ENCODE assay signal across 8 mouse cellular contexts in the genomic region with DNA sequence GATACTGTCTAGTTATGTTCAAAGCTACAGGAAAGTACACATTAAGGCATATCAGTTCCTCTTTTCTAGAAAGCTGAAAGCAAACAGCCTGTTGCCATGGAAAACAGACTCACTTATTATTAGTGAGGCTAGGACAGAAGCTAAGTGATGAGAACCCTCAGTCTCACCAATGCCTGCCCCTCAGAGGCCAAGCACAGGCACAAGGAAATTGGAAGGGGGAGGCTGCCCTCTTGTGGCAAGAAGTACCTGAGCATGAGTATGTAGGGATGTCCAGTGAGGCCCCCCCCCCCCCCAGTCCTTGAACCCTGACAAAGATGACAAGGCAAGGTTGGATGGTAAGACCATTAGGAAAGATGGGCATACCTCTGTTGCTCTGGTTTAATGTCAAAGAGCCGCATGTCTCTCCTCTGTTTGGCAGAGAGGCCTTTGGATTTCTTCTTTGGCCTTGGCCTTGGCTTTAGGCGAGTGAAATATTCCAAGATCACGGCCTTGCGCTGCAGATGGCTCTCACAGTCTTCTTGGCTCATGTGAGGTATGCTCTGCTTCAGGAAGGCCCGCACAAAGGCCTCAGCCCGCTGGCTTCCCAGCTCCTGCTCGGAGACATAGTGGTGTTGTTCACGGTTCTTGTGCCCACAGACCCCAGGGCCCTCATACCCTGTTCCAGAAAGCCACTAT. TPM values are rescaled to one million over a fixed set of nuclear protein-coding genes. Genes with fewer than 3 reads are reported as not detected.
A peak's percentile ranks its signal among the peaks of the same experiment; 100 is the strongest.
DNase-seq lines count a peak whose midpoint lies in the region; ATAC-seq and TF ChIP-seq lines count a peak whose summit lies in the region.

No protein-coding gene starts in this region.

- H3K27me3 ChIP-seq in hindbrain, embryonic 11.5 days (ENCODE audit: control insufficient read depth, insufficient read depth, low read length): no peaks in the 10 kb centered on the region
- no peaks in the 10 kb centered on the region for H3K27me3 ChIP-seq in hindbrain, embryonic 13.5 days

- no peak overlapping the region for H3K27ac ChIP-seq in hindbrain, embryonic 11.5 days (ENCODE audit: low read depth, low read length)
- no peak overlapping the region for H3K27ac ChIP-seq in hindbrain, embryonic 13.5 days
- H3K27ac ChIP-seq in cortical plate, adult 2 months (ENCODE audit: insufficient read depth, low read length): no peak overlapping the region

- H3K4me2 ChIP-seq in hindbrain, embryonic 11.5 days (replicated peaks; ENCODE audit: low read depth, low read length): no peak overlapping the region
- H3K4me2 ChIP-seq in hindbrain, embryonic 13.5 days: no peak overlapping the region

- WGBS in hindbrain, embryonic 11.5 days: 93% methylated on average over 8 of the region's 8 CpGs
- 91% methylated on average over 8 of the region's 8 CpGs for WGBS in hindbrain, embryonic 13.5 days

- TF ChIP-seq POLR2A in cortical plate, adult 2 months (IDR thresholded peaks at IDR 0.05; ENCODE audit: extremely low read depth, insufficient read depth, low read length): no peak

- no peaks in the 10 kb centered on the region for H3K4me1 ChIP-seq in hindbrain, embryonic 11.5 days (replicated peaks; ENCODE audit: control insufficient read depth, insufficient read depth, low read length)
- H3K4me1 ChIP-seq in hindbrain, embryonic 13.5 days (replicated peaks): peaks cover 20% of the 10 kb centered on the region
- peaks cover 4% of the 10 kb centered on the region for H3K4me1 ChIP-seq in cortical plate, adult 2 months (ENCODE audit: control insufficient read depth, insufficient read depth, low read length)

- H3K9me3 ChIP-seq in hindbrain, embryonic 11.5 days (ENCODE audit: control insufficient read depth, low read length): no peaks in the 10 kb centered on the region
- H3K9me3 ChIP-seq in hindbrain, embryonic 13.5 days: no peaks in the 10 kb centered on the region

- TF ChIP-seq CTCF in cortical plate, adult 2 months (IDR thresholded peaks at IDR 0.05; ENCODE audit: extremely low read depth, insufficient read depth, low read length): peak; percentile 55

- DNase-seq in hindbrain, embryonic 11.5 days (ENCODE audit: low spot score): peak; percentile 52
- peak; percentile 67 for DNase-seq in 416B (ENCODE audit: low read depth)
- peak; percentile 74 for DNase-seq in adipocyte (ENCODE audit: low spot score)
- peak; percentile 58 for DNase-seq in induced T-regulatory cell, adult 2 months (ENCODE audit: low read depth)
- DNase-seq in lung, postnatal 36 days: peak; percentile 54
- peak; percentile 70 for DNase-seq in testis, postnatal 10 days (ENCODE audit: low spot score)

- H3K9ac ChIP-seq in hindbrain, embryonic 11.5 days (ENCODE audit: low read depth, low read length): no peak overlapping the region
- H3K9ac ChIP-seq in hindbrain, embryonic 13.5 days: no peak overlapping the region

- H3K4me3 ChIP-seq in hindbrain, embryonic 11.5 days (ENCODE audit: low read depth, low read length): no peak overlapping the region
- no peak overlapping the region for H3K4me3 ChIP-seq in hindbrain, embryonic 13.5 days
- no peak overlapping the region for H3K4me3 ChIP-seq in cortical plate, adult 2 months (ENCODE audit: insufficient read depth, low read length)

- 0 out of 2 replicates have a peak, but pooled peaks have one; percentile 25 for ATAC-seq in hindbrain, embryonic 11.5 days (ENCODE audit: low FRiP score)
- no peak for ATAC-seq in hindbrain, embryonic 13.5 days (ENCODE audit: low FRiP score)

- peaks cover 12% of the 10 kb centered on the region; the same call in 1 of the 2 replicates for H3K36me3 ChIP-seq in hindbrain, embryonic 11.5 days (ENCODE audit: control insufficient read depth, insufficient read depth, low read length)
- H3K36me3 ChIP-seq in hindbrain, embryonic 13.5 days: peaks cover 65% of the 10 kb centered on the region

RNA-seq across cellular contexts. Expression of gene Pop4, which starts 4.1 kb away (rescaled TPM):
- polyA plus RNA-seq in hindbrain, embryonic 11.5 days (2014; fragmentation: Nextera tagmentation; extraction: Ambion mirVana): 102 and 105 TPM in 2 replicates
- 76.6 and 79.2 TPM in 2 replicates for polyA plus RNA-seq in hindbrain, embryonic 13.5 days (2015; fragmentation: Nextera tagmentation; extraction: Ambion mirVana)
- polyA plus RNA-seq in cortical plate, adult 2 months (2012; rRNA removed): 31.7 and 32.6 TPM in 2 replicates

RNA-seq across cellular contexts. Expression of gene Plekhf1, which starts 39.3 kb away (rescaled TPM):
- polyA plus RNA-seq in hindbrain, embryonic 11.5 days (2014; fragmentation: Nextera tagmentation; extraction: Ambion mirVana): 1.6 and 1.9 TPM in 2 replicates
- 0.53 and 0.77 TPM in 2 replicates for polyA plus RNA-seq in hindbrain, embryonic 13.5 days (2015; fragmentation: Nextera tagmentation; extraction: Ambion mirVana)
- 1.6 and 1.8 TPM in 2 replicates for polyA plus RNA-seq in cortical plate, adult 2 months (2012; rRNA removed)
